Mouse (Mus musculus): Measurements from ENCODE around the gene Spata21. TPM values are rescaled to one million over a fixed set of nuclear protein-coding genes. Genes with fewer than 3 reads are reported as not detected.

Gene Spata21
- polyA plus RNA-seq, 1 experiment from 2014 or later, result 0.11 TPM

GRCm38 (mm10) chr4:141123065-141123464 is 34.9 kb downstream of the Spata21 start:
- Histone ChIP-seq H3K27ac (replicated peaks) (no peak overlapping the region), H3K36me3 (ENCODE audit: control insufficient read depth, insufficient read depth, low read length) (no peaks in the 10 kb centered on the region), H3K27me3 (ENCODE audit: control insufficient read depth, insufficient read depth, low read length) (no peaks in the 10 kb centered on the region), H3K4me3 (ENCODE audit: low read depth, low read length) (no peak overlapping the region), H3K9me3 (ENCODE audit: control insufficient read depth, low read length) (no peaks in the 10 kb centered on the region), H3K4me2 (replicated peaks; ENCODE audit: low read depth) (no peak overlapping the region), H3K4me1 (replicated peaks; ENCODE audit: control insufficient read depth, insufficient read depth) (no peaks in the 10 kb centered on the region), H3K9ac (ENCODE audit: low read length) (no peak overlapping the region)
- WGBS, result 20% methylated on average over 1 of the region's 1 CpGs
- DNase-seq (ENCODE audit: low spot score) (no peak), ATAC-seq (ENCODE audit: low FRiP score, low TSS enrichment) (no peak)
- TF ChIP-seq EP300 (optimal IDR thresholded peaks at IDR 0.05), result no peak
- TF ChIP-seq CTCF (IDR thresholded peaks at IDR 0.05; ENCODE audit: low read depth), result no peak

DNA sequence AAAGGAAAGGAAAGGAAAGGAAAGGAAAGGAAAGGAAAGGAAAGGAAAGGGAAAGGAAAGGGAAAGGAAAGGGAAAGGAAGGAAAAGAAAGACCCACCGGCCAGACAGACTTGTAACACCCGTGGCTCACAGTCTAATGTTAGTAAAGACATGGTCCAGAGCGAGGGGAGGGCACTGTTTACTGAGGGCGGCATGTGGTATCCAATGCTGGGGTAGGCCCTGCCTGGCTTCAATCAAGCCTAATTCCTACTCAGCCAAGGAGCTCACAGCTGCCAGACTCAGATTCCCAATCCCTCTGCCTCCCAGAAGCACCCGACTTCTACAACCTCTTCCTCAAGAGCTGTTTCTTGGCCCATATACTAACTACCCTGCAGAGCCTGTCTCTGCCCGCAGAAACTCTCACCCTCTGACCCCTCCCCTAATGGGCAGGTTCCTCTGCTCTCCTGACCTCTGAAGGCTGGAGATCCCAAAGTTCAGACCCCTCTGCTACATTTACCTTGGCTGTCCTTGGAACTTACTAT is 41.1 kb downstream of the Spata21 start:
- peaks cover 9% of the 10 kb centered on the region for H3K4me1 ChIP-seq (replicated peaks; ENCODE audit: control insufficient read depth, insufficient read depth)
- no peaks in the 10 kb centered on the region for H3K9me3 ChIP-seq (ENCODE audit: control insufficient read depth, low read length)
- WGBS, result 18% methylated on average over 6 of the region's 6 CpGs
- peak overlapping the region; percentile 65; the same call in 1 of the 2 replicates for H3K27ac ChIP-seq (replicated peaks)
- no peak overlapping the region for H3K9ac ChIP-seq (ENCODE audit: low read length)
- H3K36me3 ChIP-seq (ENCODE audit: control insufficient read depth, insufficient read depth, low read length), result no peaks in the 10 kb centered on the region
- ATAC-seq (ENCODE audit: low FRiP score, low TSS enrichment) (peak; percentile 22; the same call in 1 of the 2 replicates), DNase-seq (ENCODE audit: low spot score) (peak; percentile 72)
- TF ChIP-seq CTCF (IDR thresholded peaks at IDR 0.05; ENCODE audit: low read depth) (no peak), EP300 (optimal IDR thresholded peaks at IDR 0.05) (no peak)
- H3K27me3 ChIP-seq (ENCODE audit: control insufficient read depth, insufficient read depth, low read length), result no peaks in the 10 kb centered on the region
- H3K4me3 ChIP-seq (ENCODE audit: low read depth, low read length), result no peak overlapping the region
- no peak overlapping the region for H3K4me2 ChIP-seq (replicated peaks; ENCODE audit: low read depth)

DNA sequence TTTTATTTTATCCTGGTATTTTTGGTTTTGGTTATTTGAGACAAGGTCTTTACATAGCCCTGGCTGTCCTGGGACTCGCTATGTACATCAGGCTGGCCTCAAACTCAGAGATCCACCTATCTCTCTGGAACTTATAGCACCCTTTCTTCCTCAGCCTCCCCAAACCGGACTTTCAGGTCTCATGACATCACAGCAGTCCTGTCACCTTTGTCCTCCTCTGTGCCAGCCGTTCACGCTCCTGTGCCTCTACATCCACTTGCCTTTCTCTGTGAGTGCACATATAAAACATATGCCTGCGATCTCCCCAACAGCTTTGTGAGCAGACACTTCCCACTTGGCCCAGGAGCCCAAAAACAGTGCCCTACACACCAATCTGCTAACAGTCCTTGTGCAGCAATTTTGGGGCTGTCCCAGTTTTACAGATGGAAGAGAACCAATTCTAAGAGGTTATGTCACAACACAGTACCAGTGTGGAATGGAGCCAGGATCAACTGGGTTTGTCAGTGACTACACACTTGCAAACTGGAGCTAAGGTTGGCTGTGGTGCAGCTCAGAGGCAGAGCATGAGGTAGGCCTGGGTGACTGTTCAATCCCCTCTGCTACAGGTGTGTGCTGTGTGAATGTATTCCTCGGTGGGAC is 42.7 kb downstream of the Spata21 start:
- DNase-seq (ENCODE audit: low spot score) (peak; percentile 84), ATAC-seq (ENCODE audit: low FRiP score, low TSS enrichment) (peak; percentile 56)
- Histone ChIP-seq H3K27ac (replicated peaks) (peak overlapping the region; percentile 90), H3K4me3 (ENCODE audit: low read depth, low read length) (no peak overlapping the region), H3K4me1 (replicated peaks; ENCODE audit: control insufficient read depth, insufficient read depth) (peaks cover 17% of the 10 kb centered on the region), H3K4me2 (replicated peaks; ENCODE audit: low read depth) (peak overlapping the region; percentile 35; the same call in 1 of the 2 replicates), H3K9me3 (ENCODE audit: control insufficient read depth, low read length) (no peaks in the 10 kb centered on the region), H3K36me3 (ENCODE audit: control insufficient read depth, insufficient read depth, low read length) (no peaks in the 10 kb centered on the region), H3K27me3 (ENCODE audit: control insufficient read depth, insufficient read depth, low read length) (no peaks in the 10 kb centered on the region), H3K9ac (ENCODE audit: low read length) (peak overlapping the region; percentile 27; the same call in 1 of the 2 replicates)
- TF ChIP-seq EP300 (optimal IDR thresholded peaks at IDR 0.05) (no peak), CTCF (IDR thresholded peaks at IDR 0.05; ENCODE audit: low read depth) (no peak)
- WGBS, result 52% methylated on average over 6 of the region's 6 CpGs

GRCm38 (mm10) chr4:141131531-141132061 is 43.5 kb downstream of the Spata21 start:
- no peaks in the 10 kb centered on the region for H3K9me3 ChIP-seq (ENCODE audit: control insufficient read depth, low read length)
- no peaks in the 10 kb centered on the region for H3K27me3 ChIP-seq (ENCODE audit: control insufficient read depth, insufficient read depth, low read length)
- H3K4me3 ChIP-seq (ENCODE audit: low read depth, low read length), result no peak overlapping the region
- TF ChIP-seq CTCF (IDR thresholded peaks at IDR 0.05; ENCODE audit: low read depth), result no peak
- no peak for TF ChIP-seq EP300 (optimal IDR thresholded peaks at IDR 0.05)
- peak overlapping the region; percentile 35 for H3K4me2 ChIP-seq (replicated peaks; ENCODE audit: low read depth)
- H3K27ac ChIP-seq (replicated peaks), result peak overlapping the region; percentile 90
- no peaks in the 10 kb centered on the region for H3K36me3 ChIP-seq (ENCODE audit: control insufficient read depth, insufficient read depth, low read length)
- WGBS, result 25% methylated on average over 5 of the region's 5 CpGs
- DNase-seq (ENCODE audit: low spot score), result peak; percentile 71
- peak overlapping the region; percentile 35 for H3K9ac ChIP-seq (ENCODE audit: low read length)
- peaks cover 17% of the 10 kb centered on the region for H3K4me1 ChIP-seq (replicated peaks; ENCODE audit: control insufficient read depth, insufficient read depth)
- ATAC-seq (ENCODE audit: low FRiP score, low TSS enrichment), result peak; percentile 84

- DNase-seq (ENCODE audit: low spot score) (no peak), ATAC-seq (ENCODE audit: low FRiP score, low TSS enrichment) (no peak)
- Histone ChIP-seq H3K9me3 (ENCODE audit: control insufficient read depth, low read length) (no peaks in the 10 kb centered on the region), H3K4me2 (replicated peaks; ENCODE audit: low read depth) (peak overlapping the region; percentile 31), H3K36me3 (ENCODE audit: control insufficient read depth, insufficient read depth, low read length) (no peaks in the 10 kb centered on the region), H3K4me1 (replicated peaks; ENCODE audit: control insufficient read depth, insufficient read depth) (peaks cover 17% of the 10 kb centered on the region), H3K4me3 (ENCODE audit: low read depth, low read length) (no peak overlapping the region), H3K27ac (replicated peaks) (peak overlapping the region; percentile 90), H3K9ac (ENCODE audit: low read length) (peak overlapping the region; percentile 35), H3K27me3 (ENCODE audit: control insufficient read depth, insufficient read depth, low read length) (no peaks in the 10 kb centered on the region)
- no peak for TF ChIP-seq CTCF (IDR thresholded peaks at IDR 0.05; ENCODE audit: low read depth)
- TF ChIP-seq EP300 (optimal IDR thresholded peaks at IDR 0.05), result no peak
- whole genome bisulfite sequencing, result 41% methylated on average over 8 of the region's 8 CpGs
Measured at GRCm38 (mm10) chr4:141132191-141132590, 44.1 kb downstream of the Spata21 start.

DNA sequence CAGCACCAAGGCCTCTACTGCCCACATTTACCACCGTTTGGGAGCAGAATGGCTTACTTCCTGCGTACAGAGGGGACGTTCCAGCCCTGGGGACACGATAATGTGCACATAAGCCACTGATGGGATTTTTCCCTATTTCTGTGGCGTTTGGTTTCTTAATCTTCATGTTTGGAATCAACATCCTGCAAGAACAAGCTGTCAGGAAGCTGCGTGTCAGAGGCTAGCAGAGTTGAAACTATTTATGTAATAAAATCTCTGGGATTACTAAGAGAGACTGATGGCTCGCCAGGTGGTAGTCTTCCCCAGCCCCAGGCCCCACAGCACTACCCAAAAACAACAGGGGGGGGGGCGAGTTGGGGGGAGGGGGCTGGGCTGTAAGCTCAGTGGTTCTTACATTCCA is 45.1 kb downstream of the Spata21 start:
- DNase-seq (ENCODE audit: low spot score) (peak; percentile 13), ATAC-seq (ENCODE audit: low FRiP score, low TSS enrichment) (no peak)
- TF ChIP-seq EP300 (optimal IDR thresholded peaks at IDR 0.05) (no peak), CTCF (IDR thresholded peaks at IDR 0.05; ENCODE audit: low read depth) (no peak)
- 26% methylated on average over 8 of the region's 8 CpGs for WGBS
- Histone ChIP-seq H3K36me3 (ENCODE audit: control insufficient read depth, insufficient read depth, low read length) (no peaks in the 10 kb centered on the region), H3K27ac (replicated peaks) (peak overlapping the region; percentile 90), H3K4me1 (replicated peaks; ENCODE audit: control insufficient read depth, insufficient read depth) (peaks cover 17% of the 10 kb centered on the region), H3K4me2 (replicated peaks; ENCODE audit: low read depth) (no peak overlapping the region; the same call in 1 of the 2 replicates), H3K4me3 (ENCODE audit: low read depth, low read length) (no peak overlapping the region), H3K27me3 (ENCODE audit: control insufficient read depth, insufficient read depth, low read length) (no peaks in the 10 kb centered on the region), H3K9me3 (ENCODE audit: control insufficient read depth, low read length) (no peaks in the 10 kb centered on the region), H3K9ac (ENCODE audit: low read length) (no peak overlapping the region)

Data from stomach, postnatal 0 days (tissue).